Mouse (Mus musculus) cortical plate, adult 2 months (tissue): Measurements from ENCODE around the gene Aif1l.

ENCODE experiments used
- CTCF ChIP-seq: fragments of 200-500 bp; IDR thresholded peaks from 2 replicates; pipeline ENCODE4 v1.5.1; 2011; ENCODE audit warnings: mild to moderate bottlenecking, control low read depth, low read length; ENCODE audit not compliant: insufficient read depth; ENCODE audit errors: extremely low read depth
- POLR2A ChIP-seq: fragments of 200-500 bp; IDR thresholded peaks from 2 replicates; pipeline ENCODE4 v1.6.1; 2011; ENCODE audit warnings: mild to moderate bottlenecking, low read length, control low read depth; ENCODE audit not compliant: insufficient read depth; ENCODE audit errors: extremely low read depth

DNA sequence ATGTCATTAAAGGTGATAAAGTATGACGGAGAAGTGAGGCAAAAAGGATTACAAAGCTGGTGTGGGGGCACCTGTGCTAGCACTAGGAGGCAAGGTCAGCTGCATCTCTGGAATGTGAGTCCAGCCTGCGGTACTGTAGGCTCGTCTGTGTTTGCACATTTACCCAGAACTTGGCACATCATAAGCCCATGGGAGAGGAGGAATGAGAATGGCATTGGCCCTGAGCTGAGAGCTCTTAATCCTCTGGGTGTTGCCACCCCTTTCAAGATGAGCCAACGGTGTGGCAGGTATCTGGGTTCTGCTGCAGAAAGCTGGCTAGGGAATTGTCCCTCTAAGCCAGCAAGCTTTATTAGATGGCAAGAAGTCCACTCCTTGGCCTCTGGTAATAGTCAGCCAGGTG is 69.8 kb downstream of the Aif1l start:
- no peak for TF ChIP-seq POLR2A
- no peak for TF ChIP-seq CTCF
